Mouse (Mus musculus) lung, adult 2 months (tissue): Measurements from ENCODE around the gene Pfdn4.

Experiments
- CTCF ChIP-seq: fragments of 200-500 bp; IDR thresholded peaks from 2 replicates; pipeline ENCODE4 v1.5.1; 2011; ENCODE audit warnings: mild to moderate bottlenecking, low read length, control low read depth; ENCODE audit not compliant: insufficient read depth
- POLR2A ChIP-seq: fragments of 200-500 bp; IDR thresholded peaks from 2 replicates; pipeline ENCODE4 v1.6.1; 2011; ENCODE audit warnings: low read depth, mild to moderate bottlenecking, control low read depth, low read length, borderline replicate concordance; ENCODE audit errors: extremely low read depth

DNA sequence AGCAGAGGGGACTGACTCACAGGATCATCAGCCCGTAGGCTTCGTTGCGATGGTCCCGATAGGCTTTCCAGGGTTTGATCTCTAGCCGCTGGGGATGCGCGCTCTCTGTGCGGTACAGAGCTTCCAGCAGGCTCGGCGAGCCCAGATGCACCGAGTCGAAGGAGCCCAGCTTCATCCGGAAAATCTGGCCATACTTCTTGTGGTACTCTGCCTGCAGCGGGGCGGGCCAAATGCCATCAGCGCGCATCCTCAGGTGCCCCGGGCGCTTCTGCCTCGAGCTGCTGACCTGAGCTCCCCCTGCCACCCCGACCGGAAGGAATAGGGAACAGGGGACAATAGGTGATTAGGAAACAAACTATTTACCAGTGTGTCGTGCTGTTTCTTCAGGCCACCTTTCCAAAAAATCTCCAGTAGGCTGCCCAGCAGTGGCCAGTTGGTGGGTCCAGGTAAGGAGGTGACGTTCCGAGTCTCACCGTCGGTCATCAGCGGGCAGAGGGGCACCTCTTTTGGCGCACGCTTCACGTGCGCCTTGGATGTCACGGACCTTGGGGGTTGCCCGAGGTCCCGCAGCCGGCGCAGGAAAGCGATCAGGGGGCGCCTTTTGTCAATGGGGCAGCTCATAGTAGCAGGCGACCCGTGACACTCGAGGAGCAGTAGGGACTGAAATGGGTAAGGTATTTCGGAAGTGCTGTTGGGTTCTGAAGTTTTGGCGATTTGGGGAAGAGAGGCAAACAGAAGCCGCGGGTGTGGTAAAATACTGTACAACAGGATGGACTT, at the start of gene Pfdn4:
- TF ChIP-seq POLR2A: no peak
- TF ChIP-seq CTCF: no peak
